Mouse (Mus musculus): ENCODE results near the gene Adam26b. TPM values are rescaled to one million over a fixed set of nuclear protein-coding genes. Genes with fewer than 3 reads are reported as not detected.
"Not testable (repeated sequence)": the region's sequence is repeated elsewhere in the genome, so short reads cannot be mapped to it uniquely, and the experiment has no call there.

The Adam26b gene
- not detected in 2 replicates for total RNA-seq (2014; fragmentation: Nextera tagmentation)
- not detected in 2 replicates for total RNA-seq (2017)

GRCm38 (mm10) chr8:43528006-43528405 lies at the start of gene Adam26b:
Gene Adam26b, minus strand, starts transcription at chr8:43528106.
- ATAC-seq (replicated peaks; ENCODE audit: poor library complexity, severe bottlenecking): not testable (repeated sequence)

GRCm38 (mm10) chr8:43576607-43577006 lies 48.7 kb upstream of the Adam26b start, which contains the start of gene Adam26a:
Gene Adam26a, minus strand, starts transcription at chr8:43576707.
- ATAC-seq (replicated peaks; ENCODE audit: poor library complexity, severe bottlenecking): not testable (repeated sequence)

Other genes with a start within 250 kb of the Adam26b start
- not detected in 2 replicates for gene Zfp42, start 221.1 kb downstream of the Adam26b start, total RNA-seq (2014; fragmentation: Nextera tagmentation)
- not detected in 2 replicates for gene Zfp42, start 221.1 kb downstream of the Adam26b start, total RNA-seq (2017)
- gene Adam26a, start 48.6 kb upstream of the Adam26b start, total RNA-seq (2014; fragmentation: Nextera tagmentation): not detected in 2 replicates
- not detected in 2 replicates for gene Adam26a, start 48.6 kb upstream of the Adam26b start, total RNA-seq (2017)
- not detected in 2 replicates for gene Gm5346, start 99.2 kb upstream of the Adam26b start, total RNA-seq (2014; fragmentation: Nextera tagmentation)
- not detected in 2 replicates for gene Gm5346, start 99.2 kb upstream of the Adam26b start, total RNA-seq (2017)
- gene Adam34, start 181.9 kb upstream of the Adam26b start, total RNA-seq (2014; fragmentation: Nextera tagmentation): not detected in 2 replicates
- not detected in 2 replicates for gene Adam34, start 181.9 kb upstream of the Adam26b start, total RNA-seq (2017)